Mouse (Mus musculus): Measurements from ENCODE around the gene F10. TPM values are rescaled to one million over a fixed set of nuclear protein-coding genes. Genes with fewer than 3 reads are reported as not detected.

The F10 gene
- total RNA-seq (2018; cell fraction: chromatin; rRNA removed): 10 to 100 TPM in 9 of 26 experiments, 1 to 10 TPM in 17; 1.2 to 40.0 (median 6.1) TPM
- total RNA-seq (2018; cell fraction: cytosol; rRNA removed): 10 to 100 TPM in 15 of 26 experiments, 1 to 10 TPM in 11; 2.3 to 26.0 (median 12.7) TPM
- total RNA-seq (2018; cell fraction: nucleus; rRNA removed): 10 to 100 TPM in 19 of 26 experiments, 1 to 10 TPM in 6, under 1 TPM in 1; 0.74 to 67.2 (median 21.5) TPM
- polyA plus RNA-seq (2018): 1.3 to 4.8 TPM (median 3.4 TPM) in 3 replicates

DNA sequence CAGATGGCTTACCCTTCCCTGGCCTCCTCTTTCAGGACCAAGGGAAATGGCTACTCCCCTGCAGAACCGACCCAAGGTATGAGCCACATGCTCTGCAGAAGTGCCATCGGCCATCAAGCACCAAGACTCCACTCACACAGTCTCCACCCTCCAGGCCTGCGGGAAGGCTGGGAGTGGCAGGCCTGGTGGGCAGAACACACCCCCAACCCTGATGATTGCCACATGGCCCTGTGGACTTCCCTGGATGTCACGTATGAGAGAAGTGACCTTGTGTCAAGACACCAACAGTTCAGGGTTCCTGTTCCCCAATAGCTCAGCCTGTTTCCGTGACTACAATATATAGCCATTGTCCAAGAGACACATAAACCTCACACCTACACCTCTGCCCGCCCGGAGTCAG is at the start of gene F10:
Gene F10 (plus strand): TSS at position 294 of the 400 bp plus-strand sequence.
- 53% methylated on average over 6 of the region's 7 CpGs for WGBS (ENCODE audit: missing documents)
- Histone ChIP-seq H3K4me3 (ENCODE audit: inconsistent target) (no peak within 1 kb of the TSS), H3K79me2 (ENCODE audit: inconsistent target) (no peaks in the 10 kb centered on the region), H3K27ac (peak within 1 kb of the TSS; percentile 54), H3K36me3 (ENCODE audit: inconsistent target) (no peaks in the 10 kb centered on the region)

GRCm38 (mm10) chr8:12987571-12987970 is 49.5 kb upstream of the F10 start:
- H3K27ac ChIP-seq: no peak overlapping the region
- H3K4me3 ChIP-seq (ENCODE audit: inconsistent target): no peak overlapping the region
- no peaks in the 10 kb centered on the region for H3K36me3 ChIP-seq (ENCODE audit: inconsistent target)
- no peaks in the 10 kb centered on the region; the same call in 1 of the 2 replicates for H3K79me2 ChIP-seq (ENCODE audit: inconsistent target)
- WGBS (ENCODE audit: missing documents): 94% methylated on average over 8 of the region's 8 CpGs

DNA sequence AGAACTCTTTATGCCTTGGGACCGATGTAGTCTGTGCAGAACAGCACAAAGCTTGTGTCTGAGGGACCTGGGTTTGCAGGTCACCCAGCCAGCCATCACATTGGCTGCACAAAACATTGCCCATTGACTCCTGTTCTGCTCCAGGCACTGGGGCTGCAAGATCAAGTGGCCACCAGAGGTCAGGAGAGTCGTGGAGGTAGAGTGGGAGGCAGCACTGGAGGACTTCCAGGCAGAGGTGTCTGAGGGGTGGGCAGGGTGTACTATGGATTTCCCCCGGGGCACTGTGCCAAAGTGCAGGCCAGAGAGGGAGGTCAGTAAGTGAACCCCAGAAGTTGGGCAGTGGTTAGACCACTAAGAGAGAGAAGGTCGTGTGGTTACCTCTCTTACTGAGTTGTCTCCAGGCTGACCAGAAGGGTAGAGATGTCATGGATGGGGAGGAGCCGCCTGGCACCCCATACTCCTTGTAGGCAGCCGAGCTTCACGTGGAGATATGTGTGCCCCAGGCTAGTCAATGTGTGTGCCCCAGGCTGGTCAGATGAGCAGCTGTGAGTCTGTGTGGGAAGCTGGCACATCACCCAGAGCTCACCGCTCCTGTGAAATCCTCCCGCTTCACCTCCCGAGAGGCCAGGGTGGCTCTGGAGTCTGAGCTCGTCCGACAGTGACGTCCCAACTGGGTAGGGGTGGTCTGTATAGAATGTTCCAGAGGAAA is 48.2 kb upstream of the F10 start:
- 90% methylated on average over 13 of the region's 13 CpGs for WGBS (ENCODE audit: missing documents)
- H3K79me2 ChIP-seq (ENCODE audit: inconsistent target): no peaks in the 10 kb centered on the region; the same call in 1 of the 2 replicates
- H3K27ac ChIP-seq: no peak overlapping the region
- H3K4me3 ChIP-seq (ENCODE audit: inconsistent target): no peak overlapping the region
- H3K36me3 ChIP-seq (ENCODE audit: inconsistent target): no peaks in the 10 kb centered on the region

- WGBS (ENCODE audit: missing documents): 89% methylated on average over 8 of the region's 10 CpGs
- H3K36me3 ChIP-seq (ENCODE audit: inconsistent target): no peaks in the 10 kb centered on the region
These were observed 45.7 kb upstream of the F10 start for GRCm38 (mm10) chr8:12991411-12991810.

DNA sequence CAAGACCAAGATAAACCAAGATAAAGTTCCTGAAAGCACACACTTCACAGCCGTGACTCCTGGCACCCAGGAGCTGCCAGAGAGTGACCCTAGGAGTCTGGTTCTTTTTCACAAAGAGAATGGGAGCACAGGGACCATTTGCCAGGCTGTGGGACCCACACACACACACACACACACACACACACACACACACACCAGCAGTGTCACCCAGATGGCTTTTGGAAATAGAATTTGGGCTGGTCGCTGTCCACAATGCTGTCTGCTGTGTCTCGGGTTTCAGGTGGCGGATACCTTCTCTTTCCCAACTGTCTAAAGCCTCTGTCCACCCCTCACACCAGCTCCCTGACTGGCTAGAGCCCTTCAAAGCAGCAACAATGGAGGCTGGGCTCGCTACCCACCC is 42.6 kb upstream of the F10 start:
- no peak overlapping the region for H3K4me3 ChIP-seq (ENCODE audit: inconsistent target)
- no peak overlapping the region for H3K27ac ChIP-seq
- WGBS (ENCODE audit: missing documents): 93% methylated on average over 5 of the region's 5 CpGs
- no peaks in the 10 kb centered on the region for H3K79me2 ChIP-seq (ENCODE audit: inconsistent target)
- no peaks in the 10 kb centered on the region for H3K36me3 ChIP-seq (ENCODE audit: inconsistent target)

More at GRCm38 (mm10) chr8:12991411-12991810, 45.7 kb upstream of the F10 start:
- Histone ChIP-seq H3K4me3 (ENCODE audit: inconsistent target) (no peak overlapping the region), H3K27ac (no peak overlapping the region), H3K79me2 (ENCODE audit: inconsistent target) (no peaks in the 10 kb centered on the region)

DNA sequence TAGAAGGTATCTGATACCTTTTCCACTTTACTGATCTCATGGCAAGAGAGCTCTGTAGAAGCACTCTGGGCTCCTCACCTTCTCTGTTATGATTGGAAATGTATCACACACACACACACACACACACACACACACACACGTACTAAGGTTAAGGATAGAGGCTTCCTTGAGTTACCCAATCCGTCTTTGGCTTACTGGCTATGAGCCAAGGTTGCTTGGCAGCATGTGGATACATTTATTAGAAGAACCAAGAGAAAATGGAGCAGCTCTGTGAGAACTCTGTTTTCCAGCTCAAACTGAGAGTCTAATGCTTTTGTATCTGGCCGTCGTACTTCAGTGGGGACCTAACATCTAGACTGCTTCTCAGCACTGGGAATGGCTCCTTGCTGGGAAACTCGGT is 41.6 kb upstream of the F10 start:
- H3K27ac ChIP-seq: no peak overlapping the region
- no peak overlapping the region for H3K4me3 ChIP-seq (ENCODE audit: inconsistent target)
- no peaks in the 10 kb centered on the region for H3K36me3 ChIP-seq (ENCODE audit: inconsistent target)
- no peaks in the 10 kb centered on the region for H3K79me2 ChIP-seq (ENCODE audit: inconsistent target)
- 80% methylated on average over 5 of the region's 5 CpGs for WGBS (ENCODE audit: missing documents)

- Histone ChIP-seq H3K36me3 (ENCODE audit: inconsistent target) (no peaks in the 10 kb centered on the region), H3K79me2 (ENCODE audit: inconsistent target) (no peaks in the 10 kb centered on the region), H3K27ac (no peak overlapping the region), H3K4me3 (ENCODE audit: inconsistent target) (no peak overlapping the region)
- 91% methylated on average over 8 of the region's 8 CpGs for WGBS (ENCODE audit: missing documents)
These were observed 40.3 kb upstream of the F10 start for GRCm38 (mm10) chr8:12996831-12997275.

- no peaks in the 10 kb centered on the region for H3K36me3 ChIP-seq (ENCODE audit: inconsistent target)
- no peak overlapping the region for H3K4me3 ChIP-seq (ENCODE audit: inconsistent target)
- no peak overlapping the region for H3K27ac ChIP-seq
- 86% methylated on average over 8 of the region's 8 CpGs for WGBS (ENCODE audit: missing documents)
- no peaks in the 10 kb centered on the region for H3K79me2 ChIP-seq (ENCODE audit: inconsistent target)
These were observed 38.8 kb upstream of the F10 start for GRCm38 (mm10) chr8:12998331-12998730.

GRCm38 (mm10) chr8:12999793-13000192 is 37.3 kb upstream of the F10 start:
- WGBS (ENCODE audit: missing documents): 70% methylated on average over 9 of the region's 9 CpGs
- Histone ChIP-seq H3K4me3 (ENCODE audit: inconsistent target) (no peak overlapping the region), H3K36me3 (ENCODE audit: inconsistent target) (no peaks in the 10 kb centered on the region), H3K79me2 (ENCODE audit: inconsistent target) (no peaks in the 10 kb centered on the region), H3K27ac (no peak overlapping the region)

DNA sequence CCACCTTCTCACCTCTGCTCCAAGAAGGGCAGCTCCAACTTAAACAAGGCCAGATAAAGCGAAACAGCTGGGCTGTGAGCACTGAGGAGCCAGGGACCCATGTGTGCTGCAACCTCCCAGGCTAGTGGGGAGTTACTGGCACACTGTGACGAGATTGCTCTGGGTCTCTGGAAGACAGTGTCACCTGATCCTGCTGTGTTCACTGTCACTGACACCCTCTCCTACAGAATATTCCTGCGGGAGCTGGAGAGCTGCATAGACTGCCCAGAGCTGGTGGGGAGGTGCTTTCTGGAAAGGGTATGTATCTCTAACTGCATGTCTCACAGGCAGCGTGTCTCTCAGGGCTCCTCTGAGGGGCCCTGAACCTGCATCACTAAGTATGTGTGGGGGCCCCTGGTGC is 29.6 kb upstream of the F10 start:
- no peak overlapping the region for H3K27ac ChIP-seq
- H3K4me3 ChIP-seq (ENCODE audit: inconsistent target): no peak overlapping the region
- no peaks in the 10 kb centered on the region for H3K79me2 ChIP-seq (ENCODE audit: inconsistent target)
- WGBS (ENCODE audit: missing documents): 93% methylated on average over 4 of the region's 4 CpGs
- H3K36me3 ChIP-seq (ENCODE audit: inconsistent target): no peaks in the 10 kb centered on the region

DNA sequence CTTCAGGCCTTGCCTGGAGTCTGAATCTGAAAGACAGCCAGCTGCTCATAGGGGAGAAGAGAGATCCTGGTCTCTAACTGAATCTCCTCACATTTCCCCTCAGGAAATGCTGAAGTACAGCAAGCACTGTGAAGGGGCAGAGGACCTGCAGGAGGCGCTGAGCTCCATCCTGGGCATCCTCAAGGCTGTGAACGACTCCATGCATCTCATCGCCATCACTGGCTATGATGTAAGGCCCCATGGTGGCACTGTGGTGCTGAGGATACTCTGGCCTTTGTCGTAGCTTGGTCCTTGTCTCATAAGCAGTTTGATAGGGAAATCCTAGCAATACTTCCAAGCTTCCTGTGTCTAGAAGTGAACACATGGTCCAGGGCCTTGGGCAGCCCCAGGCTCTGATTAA is 26.8 kb upstream of the F10 start:
- Histone ChIP-seq H3K79me2 (ENCODE audit: inconsistent target) (no peaks in the 10 kb centered on the region), H3K27ac (no peak overlapping the region), H3K4me3 (ENCODE audit: inconsistent target) (no peak overlapping the region), H3K36me3 (ENCODE audit: inconsistent target) (no peaks in the 10 kb centered on the region)
- WGBS (ENCODE audit: missing documents): 53% methylated on average over 4 of the region's 4 CpGs

DNA sequence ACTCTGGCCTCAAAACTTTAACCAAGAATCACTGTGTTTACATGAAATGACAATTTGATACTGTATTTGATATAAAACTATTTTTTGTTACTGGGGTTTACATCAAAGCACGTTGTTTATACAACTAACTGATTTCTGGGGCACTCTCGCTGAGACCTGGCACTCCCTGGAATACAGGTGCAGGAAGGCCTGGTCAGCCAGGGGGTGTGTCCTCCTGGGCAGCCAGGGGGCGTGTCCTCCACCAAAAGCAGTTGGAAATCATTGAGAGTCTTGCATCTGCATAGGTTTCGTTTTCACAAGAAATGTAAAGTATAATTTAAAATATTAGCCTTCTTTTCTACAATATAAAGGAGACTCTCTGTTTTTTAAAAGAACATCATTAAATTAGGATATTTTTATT is 17.5 kb upstream of the F10 start:
- WGBS (ENCODE audit: missing documents): 73% methylated on average over 4 of the region's 4 CpGs
- Histone ChIP-seq H3K4me3 (ENCODE audit: inconsistent target) (no peak overlapping the region), H3K79me2 (ENCODE audit: inconsistent target) (no peaks in the 10 kb centered on the region), H3K36me3 (ENCODE audit: inconsistent target) (no peaks in the 10 kb centered on the region), H3K27ac (no peak overlapping the region)

- no peak overlapping the region for H3K27ac ChIP-seq
- WGBS (ENCODE audit: missing documents): 63% methylated on average over 8 of the region's 8 CpGs
- no peaks in the 10 kb centered on the region for H3K79me2 ChIP-seq (ENCODE audit: inconsistent target)
- H3K4me3 ChIP-seq (ENCODE audit: inconsistent target): no peak overlapping the region
- no peaks in the 10 kb centered on the region for H3K36me3 ChIP-seq (ENCODE audit: inconsistent target)
These were observed 15.3 kb upstream of the F10 start for GRCm38 (mm10) chr8:13021830-13022229.

GRCm38 (mm10) chr8:13025487-13026224 is 11.5 kb upstream of the F10 start, which contains the start of gene F7:
TSS of gene F7 (plus strand) at chr8:13026034.
- no peak within 1 kb of the TSS for H3K4me3 ChIP-seq (ENCODE audit: inconsistent target)
- WGBS (ENCODE audit: missing documents): 91% methylated on average over 10 of the region's 10 CpGs
- H3K79me2 ChIP-seq (ENCODE audit: inconsistent target): no peaks in the 10 kb centered on the region
- H3K27ac ChIP-seq: peak within 1 kb of the TSS; percentile 71
- no peaks in the 10 kb centered on the region for H3K36me3 ChIP-seq (ENCODE audit: inconsistent target)

DNA sequence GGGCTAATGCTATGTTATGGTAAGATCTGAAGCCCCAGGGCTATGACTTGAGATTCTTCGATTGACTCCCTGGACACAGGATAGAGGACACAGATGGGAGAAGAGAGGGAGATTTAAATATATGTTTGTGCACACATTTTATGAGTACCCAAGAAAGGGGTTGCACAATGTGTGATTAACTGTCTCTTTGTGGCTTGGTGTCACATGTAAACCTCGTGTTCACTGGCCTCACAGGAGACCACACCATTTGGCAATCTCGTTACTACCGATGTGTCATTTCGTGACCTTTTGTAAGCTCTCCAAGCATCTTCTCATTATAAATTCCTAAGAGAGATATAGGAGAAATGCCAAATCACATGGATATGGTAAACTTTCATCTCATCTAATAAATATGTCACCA is 9.5 kb upstream of the F10 start:
- no peaks in the 10 kb centered on the region for H3K36me3 ChIP-seq (ENCODE audit: inconsistent target)
- no peak overlapping the region for H3K4me3 ChIP-seq (ENCODE audit: inconsistent target)
- no peaks in the 10 kb centered on the region for H3K79me2 ChIP-seq (ENCODE audit: inconsistent target)
- WGBS (ENCODE audit: missing documents): 10% methylated on average over 5 of the region's 5 CpGs
- H3K27ac ChIP-seq: peak overlapping the region; percentile 71

Measured in macrophage (primary cell).